Mouse (Mus musculus): ENCODE results near the gene Dync1h1.

GRCm38 (mm10) chr12:110703682-110704081 is 102.4 kb downstream of the Dync1h1 start:
- TF ChIP-seq POLR2A (IDR thresholded peaks at IDR 0.05; ENCODE audit: insufficient read depth, low read depth, low read length), result no peak
- TF ChIP-seq CTCF (IDR thresholded peaks at IDR 0.05), result no peak
- TF ChIP-seq EP300 (IDR thresholded peaks at IDR 0.05; ENCODE audit: insufficient read depth, low read depth, low read length), result no peak
